Mouse (Mus musculus): ENCODE measurements around the gene Ntrk2. TPM values are rescaled to one million over a fixed set of nuclear protein-coding genes. Genes with fewer than 3 reads are reported as not detected.

The Ntrk2 gene
- total and polyA plus RNA-seq, 2 experiments from 2014 or later: 0.92 to 2.9 TPM

- Histone ChIP-seq H3K4me3 (ENCODE audit: low read depth, low read length) (no peak overlapping the region), H3K4me2 (ENCODE audit: low read depth, low read length) (no peak overlapping the region)
- TF ChIP-seq CTCF (IDR thresholded peaks at IDR 0.05; ENCODE audit: low read depth): no peak
- no peak for TF ChIP-seq EP300 (IDR thresholded peaks at IDR 0.05; ENCODE audit: low read depth)
Measured at GRCm38 (mm10) chr13:58826356-58827197, 20.2 kb downstream of the Ntrk2 start.

GRCm38 (mm10) chr13:58831999-58832398 is 25.6 kb downstream of the Ntrk2 start:
- WGBS: 57% methylated on average over 4 of the region's 4 CpGs
- no peaks in the 10 kb centered on the region for H3K27me3 ChIP-seq (ENCODE audit: control insufficient read depth, insufficient read depth, low read length)
- H3K9ac ChIP-seq (replicated peaks; ENCODE audit: low read depth, low read length): no peak overlapping the region
- H3K36me3 ChIP-seq (replicated peaks; ENCODE audit: control insufficient read depth, insufficient read depth, low read length): no peaks in the 10 kb centered on the region
- H3K4me2 ChIP-seq (ENCODE audit: low read depth, low read length): no peak overlapping the region
- H3K9me3 ChIP-seq (replicated peaks; ENCODE audit: control insufficient read depth, low read length): no peaks in the 10 kb centered on the region; the same call in 1 of the 2 replicates
- DNase-seq (ENCODE audit: low spot score) (no peak), ATAC-seq (ENCODE audit: insufficient read depth, low read depth) (no peak)
- TF ChIP-seq CTCF (IDR thresholded peaks at IDR 0.05; ENCODE audit: low read depth) (no peak), EP300 (IDR thresholded peaks at IDR 0.05; ENCODE audit: low read depth) (no peak)
- no peak overlapping the region for H3K27ac ChIP-seq (ENCODE audit: low read depth)
- no peaks in the 10 kb centered on the region for H3K4me1 ChIP-seq (ENCODE audit: control insufficient read depth, insufficient read depth)
- H3K4me3 ChIP-seq (ENCODE audit: low read depth, low read length): no peak overlapping the region

More at GRCm38 (mm10) chr13:58826356-58827197, 20.2 kb downstream of the Ntrk2 start:
- Histone ChIP-seq H3K27me3 (ENCODE audit: control insufficient read depth, insufficient read depth, low read length) (no peaks in the 10 kb centered on the region), H3K9me3 (replicated peaks; ENCODE audit: control insufficient read depth, low read length) (no peaks in the 10 kb centered on the region; the same call in 1 of the 2 replicates), H3K9ac (replicated peaks; ENCODE audit: low read depth, low read length) (no peak overlapping the region), H3K36me3 (replicated peaks; ENCODE audit: control insufficient read depth, insufficient read depth, low read length) (no peaks in the 10 kb centered on the region), H3K27ac (ENCODE audit: low read depth) (no peak overlapping the region), H3K4me1 (ENCODE audit: control insufficient read depth, insufficient read depth) (no peaks in the 10 kb centered on the region)
- WGBS: 78% methylated on average over 14 of the region's 14 CpGs
- DNase-seq (ENCODE audit: low spot score) (no peak), ATAC-seq (ENCODE audit: insufficient read depth, low read depth) (no peak)

GRCm38 (mm10) chr13:58834726-58835125 is 28.4 kb downstream of the Ntrk2 start:
- 36% methylated on average over 4 of the region's 4 CpGs for WGBS
- H3K9me3 ChIP-seq (replicated peaks; ENCODE audit: control insufficient read depth, low read length): no peaks in the 10 kb centered on the region
- H3K4me2 ChIP-seq (ENCODE audit: low read depth, low read length): no peak overlapping the region
- no peak overlapping the region for H3K4me3 ChIP-seq (ENCODE audit: low read depth, low read length)
- no peaks in the 10 kb centered on the region for H3K27me3 ChIP-seq (ENCODE audit: control insufficient read depth, insufficient read depth, low read length)
- no peak overlapping the region for H3K27ac ChIP-seq (ENCODE audit: low read depth)
- ATAC-seq (ENCODE audit: insufficient read depth, low read depth) (no peak), DNase-seq (ENCODE audit: low spot score) (no peak)
- no peak overlapping the region for H3K9ac ChIP-seq (replicated peaks; ENCODE audit: low read depth, low read length)
- no peaks in the 10 kb centered on the region for H3K36me3 ChIP-seq (replicated peaks; ENCODE audit: control insufficient read depth, insufficient read depth, low read length)
- TF ChIP-seq CTCF (IDR thresholded peaks at IDR 0.05; ENCODE audit: low read depth) (no peak), EP300 (IDR thresholded peaks at IDR 0.05; ENCODE audit: low read depth) (no peak)
- no peaks in the 10 kb centered on the region for H3K4me1 ChIP-seq (ENCODE audit: control insufficient read depth, insufficient read depth)

GRCm38 (mm10) chr13:58836891-58837290 is 30.5 kb downstream of the Ntrk2 start:
- H3K4me1 ChIP-seq (ENCODE audit: control insufficient read depth, insufficient read depth): no peaks in the 10 kb centered on the region
- H3K9ac ChIP-seq (replicated peaks; ENCODE audit: low read depth, low read length): no peak overlapping the region
- H3K9me3 ChIP-seq (replicated peaks; ENCODE audit: control insufficient read depth, low read length): no peaks in the 10 kb centered on the region
- H3K4me2 ChIP-seq (ENCODE audit: low read depth, low read length): no peak overlapping the region
- no peaks in the 10 kb centered on the region for H3K27me3 ChIP-seq (ENCODE audit: control insufficient read depth, insufficient read depth, low read length)
- no peaks in the 10 kb centered on the region for H3K36me3 ChIP-seq (replicated peaks; ENCODE audit: control insufficient read depth, insufficient read depth, low read length)
- H3K4me3 ChIP-seq (ENCODE audit: low read depth, low read length): no peak overlapping the region
- H3K27ac ChIP-seq (ENCODE audit: low read depth): no peak overlapping the region
- DNase-seq (ENCODE audit: low spot score) (no peak), ATAC-seq (ENCODE audit: insufficient read depth, low read depth) (no peak)
- TF ChIP-seq EP300 (IDR thresholded peaks at IDR 0.05; ENCODE audit: low read depth) (no peak), CTCF (IDR thresholded peaks at IDR 0.05; ENCODE audit: low read depth) (no peak)
- 89% methylated on average over 1 of the region's 1 CpGs for WGBS

- TF ChIP-seq CTCF (IDR thresholded peaks at IDR 0.05; ENCODE audit: low read depth) (no peak), EP300 (IDR thresholded peaks at IDR 0.05; ENCODE audit: low read depth) (no peak)
- Histone ChIP-seq H3K4me1 (ENCODE audit: control insufficient read depth, insufficient read depth) (no peaks in the 10 kb centered on the region), H3K27ac (ENCODE audit: low read depth) (no peak overlapping the region), H3K4me2 (ENCODE audit: low read depth, low read length) (no peak overlapping the region), H3K9me3 (replicated peaks; ENCODE audit: control insufficient read depth, low read length) (no peaks in the 10 kb centered on the region), H3K9ac (replicated peaks; ENCODE audit: low read depth, low read length) (no peak overlapping the region), H3K27me3 (ENCODE audit: control insufficient read depth, insufficient read depth, low read length) (no peaks in the 10 kb centered on the region), H3K36me3 (replicated peaks; ENCODE audit: control insufficient read depth, insufficient read depth, low read length) (no peaks in the 10 kb centered on the region), H3K4me3 (ENCODE audit: low read depth, low read length) (no peak overlapping the region)
- ATAC-seq (ENCODE audit: insufficient read depth, low read depth): no peak
- 74% methylated on average over 8 of the region's 8 CpGs for WGBS
- no peak for DNase-seq (ENCODE audit: low spot score)
Measured at GRCm38 (mm10) chr13:58838110-58838509, 31.7 kb downstream of the Ntrk2 start.

All from heart, postnatal 0 days (tissue).